ENCODE assay signal across 9 mouse cellular contexts in the genomic region with DNA sequence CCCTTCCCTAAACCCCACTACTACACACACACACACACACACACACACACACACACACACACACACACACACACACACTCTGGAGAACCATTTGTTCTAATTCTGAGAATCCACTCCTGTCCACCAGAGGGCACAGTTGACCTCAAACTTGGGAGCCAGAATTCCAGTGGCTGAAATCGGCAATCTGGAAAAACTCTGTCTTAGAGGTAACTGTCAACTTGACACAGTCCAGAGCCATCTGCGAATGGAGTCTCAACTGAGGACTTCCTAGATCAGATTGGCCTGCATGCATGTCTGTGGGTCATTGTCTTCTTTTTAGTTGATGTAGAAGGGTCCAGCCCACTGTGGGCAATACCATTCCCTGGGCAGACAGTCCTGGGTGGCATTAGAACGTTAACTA. TPM values are rescaled to one million over a fixed set of nuclear protein-coding genes. Genes with fewer than 3 reads are reported as not detected.
A peak's percentile ranks its signal among the peaks of the same experiment; 100 is the strongest.
DNase-seq lines count a peak whose midpoint lies in the region; ATAC-seq lines count a peak whose summit lies in the region.
"Had no signal": no experiment of that assay in that cellular context is flagged by ENCODE, and none has a peak within 500 bp of the region (broad histone marks: within the 10 kb centered on the region; RNA-seq: fewer than 3 reads in every experiment).

No protein-coding gene starts in this region.

- H3K4me2 ChIP-seq in hindbrain, embryonic 14.5 days (replicated peaks): no peak overlapping the region
- no peak overlapping the region for H3K4me2 ChIP-seq in hindbrain, embryonic 16.5 days (ENCODE audit: low read length)
- H3K4me2 ChIP-seq: stomach, embryonic 15.5 days had no signal

- no peaks in the 10 kb centered on the region for H3K9me3 ChIP-seq in hindbrain, embryonic 14.5 days (ENCODE audit: control insufficient read depth, low read length)
- no peaks in the 10 kb centered on the region for H3K9me3 ChIP-seq in hindbrain, embryonic 16.5 days (ENCODE audit: control insufficient read depth, low read length)
- H3K9me3 ChIP-seq: stomach, embryonic 15.5 days had no signal

- no peak for ATAC-seq in hindbrain, embryonic 14.5 days (ENCODE audit: low FRiP score)
- ATAC-seq in hindbrain, embryonic 16.5 days: no peak

- WGBS in hindbrain, embryonic 14.5 days: 57% methylated on average over 3 of the region's 3 CpGs
- WGBS in hindbrain, embryonic 16.5 days: 54% methylated on average over 3 of the region's 3 CpGs

- no peak overlapping the region for H3K9ac ChIP-seq in hindbrain, embryonic 14.5 days
- no peak overlapping the region for H3K9ac ChIP-seq in hindbrain, embryonic 16.5 days (ENCODE audit: low read depth, low read length)
- H3K9ac ChIP-seq: stomach, embryonic 15.5 days had no signal

- no peak overlapping the region for H3K27ac ChIP-seq in hindbrain, embryonic 14.5 days
- no peak overlapping the region for H3K27ac ChIP-seq in hindbrain, embryonic 16.5 days (ENCODE audit: low read depth, low read length)
- H3K27ac ChIP-seq: stomach, embryonic 15.5 days had no signal

- peak; percentile 67 for DNase-seq in hindbrain, embryonic 14.5 days (ENCODE audit: low spot score)
- DNase-seq in 416B (ENCODE audit: low read depth): peak; percentile 6
- DNase-seq in NIH3T3 (ENCODE audit: low read depth): peak; percentile 81
- DNase-seq in embryo, embryonic 9.5 days (ENCODE audit: extremely low spot score): peak; percentile 55
- DNase-seq in kidney, postnatal 4 days: peak; percentile 71 to 72
- peak; percentile 60 for DNase-seq in mesoderm, embryonic 11.5 days (ENCODE audit: low read depth, low spot score)
- DNase-seq in spleen, adult 12 weeks (ENCODE audit: low spot score): no peak

- no peaks in the 10 kb centered on the region for H3K36me3 ChIP-seq in hindbrain, embryonic 14.5 days (replicated peaks; ENCODE audit: control insufficient read depth, insufficient read depth)
- no peaks in the 10 kb centered on the region for H3K36me3 ChIP-seq in hindbrain, embryonic 16.5 days (ENCODE audit: control insufficient read depth, insufficient read depth, low read length)
- H3K36me3 ChIP-seq: stomach, embryonic 15.5 days had no signal

- H3K4me3 ChIP-seq in hindbrain, embryonic 14.5 days (replicated peaks; ENCODE audit: low read length): no peak overlapping the region
- no peak overlapping the region for H3K4me3 ChIP-seq in hindbrain, embryonic 16.5 days (ENCODE audit: low read length)
- H3K4me3 ChIP-seq: stomach, embryonic 15.5 days had no signal

- H3K27me3 ChIP-seq in hindbrain, embryonic 14.5 days (ENCODE audit: control insufficient read depth, insufficient read depth, low read length): no peaks in the 10 kb centered on the region
- H3K27me3 ChIP-seq in hindbrain, embryonic 16.5 days (replicated peaks; ENCODE audit: control insufficient read depth, insufficient read depth, low read length): no peaks in the 10 kb centered on the region
- H3K27me3 ChIP-seq: stomach, embryonic 15.5 days had no signal

- H3K4me1 ChIP-seq in hindbrain, embryonic 14.5 days (replicated peaks; ENCODE audit: control insufficient read depth, insufficient read depth, low read length): no peaks in the 10 kb centered on the region
- no peaks in the 10 kb centered on the region for H3K4me1 ChIP-seq in hindbrain, embryonic 16.5 days (ENCODE audit: control insufficient read depth, insufficient read depth, low read depth, low read length)
- H3K4me1 ChIP-seq: stomach, embryonic 15.5 days had no signal

RNA-seq across cellular contexts. Expression of a gene that starts 38.1 kb away (rescaled TPM):
- 53.6 and 63.1 TPM in 2 replicates for polyA plus RNA-seq in hindbrain, embryonic 14.5 days (2014; fragmentation: Nextera tagmentation; extraction: Ambion mirVana)
- 59.0 and 60.4 TPM in 2 replicates for polyA plus RNA-seq in hindbrain, embryonic 16.5 days (2015; fragmentation: Nextera tagmentation; extraction: Ambion mirVana)

RNA-seq across cellular contexts. Expression of a gene that starts 53.6 kb away (rescaled TPM):
- polyA plus RNA-seq in hindbrain, embryonic 14.5 days (2014; fragmentation: Nextera tagmentation; extraction: Ambion mirVana): not detected in 2 replicates
- not detected in 2 replicates for polyA plus RNA-seq in hindbrain, embryonic 16.5 days (2015; fragmentation: Nextera tagmentation; extraction: Ambion mirVana)
